Mouse (Mus musculus) neural tube, embryonic 14.5 days (tissue): Measurements from ENCODE around the gene 1700008O03Rik. TPM values are rescaled to one million over a fixed set of nuclear protein-coding genes. Genes with fewer than 3 reads are reported as not detected.
A peak's percentile ranks its signal among the peaks of the same experiment; 100 is the strongest.

Source experiments
- ATAC-seq: fragments of 200-750 bp; cut with Nextera tagmentation; 2 replicates; pipeline ENCODE4 v1.8.0; 2017; ENCODE audit warnings: low read depth, mild to moderate bottlenecking, moderate TSS enrichment, moderate library complexity
- H3K27ac ChIP-seq: fragments of 300-500 bp; sonication (generic); 2 replicates; pipeline ENCODE4 v1.5.1; 2014; ENCODE audit warnings: low read depth, mild to moderate bottlenecking, control low read depth, low read length, moderate library complexity, mixed read lengths
- H3K27me3 ChIP-seq: fragments of 300-500 bp; sonication (generic); 2 replicates; pipeline ENCODE4 v1.6.1; 2014; ENCODE audit warnings: low read length; ENCODE audit not compliant: control insufficient read depth, insufficient read depth
- H3K36me3 ChIP-seq: fragments of 300-500 bp; sonication (generic); 2 replicates; pipeline ENCODE4 v1.6.1; 2014; ENCODE audit warnings: low read length, mixed read lengths; ENCODE audit not compliant: control insufficient read depth, insufficient read depth
- H3K4me1 ChIP-seq: fragments of 300-500 bp; sonication (generic); 2 replicates; pipeline ENCODE4 v1.6.1; 2014; ENCODE audit warnings: low read length; ENCODE audit not compliant: control insufficient read depth, insufficient read depth
- H3K4me2 ChIP-seq: fragments of 300-500 bp; sonication (generic); 2 replicates; pipeline ENCODE4 v1.6.1; 2014; ENCODE audit warnings: mild to moderate bottlenecking, low read depth, low read length, control low read depth
- H3K4me3 ChIP-seq: fragments of 300-500 bp; sonication (generic); 2 replicates; pipeline ENCODE4 v1.5.1; 2014; ENCODE audit warnings: low read depth, low read length, control low read depth, mixed read lengths
- H3K9ac ChIP-seq: fragments of 300-500 bp; sonication (generic); replicated peaks from 2 replicates; pipeline ENCODE4 v1.6.1; 2014; ENCODE audit warnings: low read depth, mild to moderate bottlenecking, control low read depth, low read length, mixed read lengths
- H3K9me3 ChIP-seq: fragments of 300-500 bp; sonication (generic); 2 replicates; pipeline ENCODE4 v1.6.1; 2016; ENCODE audit warnings: low read length; ENCODE audit not compliant: control insufficient read depth
- WGBS: fragments of 180-500 bp; shearing (Covaris S2); extraction: QIAGEN DNeasy Blood & Tissue Kit; methylation state at CpG from one replicate; pipeline ENCODE4 v1.1.7; 2014; 5-methylcytosine and 5-hydroxymethylcytosine counted together
- polyA plus RNA-seq: library from polyadenylated mRNA; unstranded; fragments of >200 nt; fragmentation: Nextera tagmentation; extraction: Ambion mirVana; gene quantifications from 2 replicates; pipeline ENCODE4 v1.2.1, GENCODE M21; 2014

Gene 1700008O03Rik
- polyA plus RNA-seq, 1 experiment from 2014 or later: 2.6 TPM

- no peak overlapping the region for H3K27ac ChIP-seq
- H3K4me2 ChIP-seq: no peak overlapping the region
- H3K36me3 ChIP-seq: peaks cover 9% of the 10 kb centered on the region; the same call in 1 of the 2 replicates
- no peak overlapping the region for H3K4me3 ChIP-seq
- no peak for ATAC-seq
- H3K9ac ChIP-seq: no peak overlapping the region
- WGBS: 59% methylated on average over 6 of the region's 6 CpGs
- no peaks in the 10 kb centered on the region for H3K9me3 ChIP-seq
- peaks cover 28% of the 10 kb centered on the region for H3K27me3 ChIP-seq
- H3K4me1 ChIP-seq: peaks cover 10% of the 10 kb centered on the region
These were observed 30.2 kb downstream of the 1700008O03Rik start for GRCm38 (mm10) chr7:44355411-44355810.

GRCm38 (mm10) chr7:44353601-44354340, 31.8 kb downstream of the 1700008O03Rik start:
- Histone ChIP-seq H3K27me3 (peaks cover 28% of the 10 kb centered on the region), H3K36me3 (peaks cover 9% of the 10 kb centered on the region; the same call in 1 of the 2 replicates), H3K9ac (0 out of 2 replicates have a peak overlapping the region, but pooled peaks have one; percentile 18), H3K4me2 (no peak overlapping the region), H3K9me3 (no peaks in the 10 kb centered on the region), H3K4me3 (no peak overlapping the region), H3K27ac (no peak overlapping the region), H3K4me1 (peaks cover 5% of the 10 kb centered on the region; the same call in 1 of the 2 replicates)
- 3% methylated on average over 35 of the region's 35 CpGs for WGBS
- no peak for ATAC-seq

GRCm38 (mm10) chr7:44352750-44353600, 32.6 kb downstream of the 1700008O03Rik start:
- Histone ChIP-seq H3K4me3 (no peak overlapping the region), H3K27me3 (peaks cover 28% of the 10 kb centered on the region), H3K9me3 (no peaks in the 10 kb centered on the region), H3K4me2 (no peak overlapping the region), H3K4me1 (peaks cover 5% of the 10 kb centered on the region; the same call in 1 of the 2 replicates), H3K9ac (0 out of 2 replicates have a peak overlapping the region, but pooled peaks have one; percentile 28), H3K36me3 (peaks cover 9% of the 10 kb centered on the region; the same call in 1 of the 2 replicates), H3K27ac (no peak overlapping the region)
- ATAC-seq: no peak
- WGBS: 4% methylated on average over 67 of the region's 71 CpGs

GRCm38 (mm10) chr7:44351881-44352749, 33.5 kb downstream of the 1700008O03Rik start:
- H3K36me3 ChIP-seq: peaks cover 9% of the 10 kb centered on the region; the same call in 1 of the 2 replicates
- WGBS: 4% methylated on average over 60 of the region's 71 CpGs
- peaks cover 28% of the 10 kb centered on the region for H3K27me3 ChIP-seq
- no peak overlapping the region for H3K27ac ChIP-seq
- peak overlapping the region; percentile 5; the same call in 1 of the 2 replicates for H3K4me3 ChIP-seq
- H3K9ac ChIP-seq: 0 out of 2 replicates have a peak overlapping the region, but pooled peaks have one; percentile 28
- no peaks in the 10 kb centered on the region for H3K9me3 ChIP-seq
- ATAC-seq: peak; percentile 13; the same call in 1 of the 2 replicates
- H3K4me2 ChIP-seq: no peak overlapping the region
- H3K4me1 ChIP-seq: peaks cover 5% of the 10 kb centered on the region; the same call in 1 of the 2 replicates

- Histone ChIP-seq H3K27ac (no peak overlapping the region), H3K36me3 (peaks cover 9% of the 10 kb centered on the region; the same call in 1 of the 2 replicates), H3K27me3 (peaks cover 28% of the 10 kb centered on the region), H3K4me3 (no peak overlapping the region), H3K4me2 (peak overlapping the region; percentile 40), H3K4me1 (peaks cover 5% of the 10 kb centered on the region; the same call in 1 of the 2 replicates), H3K9ac (peak overlapping the region; percentile 37), H3K9me3 (no peaks in the 10 kb centered on the region)
- 3% methylated on average over 25 of the region's 25 CpGs for WGBS
- ATAC-seq: peak; percentile 47
These were observed 34.5 kb downstream of the 1700008O03Rik start for GRCm38 (mm10) chr7:44350957-44351711.

GRCm38 (mm10) chr7:44349043-44349442, 36.6 kb downstream of the 1700008O03Rik start:
- peaks cover 16% of the 10 kb centered on the region; the same call in 1 of the 2 replicates for H3K36me3 ChIP-seq
- H3K4me3 ChIP-seq: no peak overlapping the region
- H3K27me3 ChIP-seq: peaks cover 21% of the 10 kb centered on the region
- no peak overlapping the region for H3K4me2 ChIP-seq
- peaks cover 5% of the 10 kb centered on the region; the same call in 1 of the 2 replicates for H3K4me1 ChIP-seq
- WGBS: 20% methylated on average over 3 of the region's 3 CpGs
- H3K9me3 ChIP-seq: no peaks in the 10 kb centered on the region
- ATAC-seq: no peak
- no peak overlapping the region for H3K27ac ChIP-seq
- no peak overlapping the region for H3K9ac ChIP-seq

GRCm38 (mm10) chr7:44344622-44345021, 41.0 kb downstream of the 1700008O03Rik start:
- H3K4me3 ChIP-seq: no peak overlapping the region
- H3K36me3 ChIP-seq: peaks cover 18% of the 10 kb centered on the region
- whole genome bisulfite sequencing: 78% methylated on average over 12 of the region's 12 CpGs
- H3K9ac ChIP-seq: no peak overlapping the region
- H3K4me2 ChIP-seq: no peak overlapping the region
- no peaks in the 10 kb centered on the region; the same call in 1 of the 2 replicates for H3K27me3 ChIP-seq
- no peaks in the 10 kb centered on the region for H3K9me3 ChIP-seq
- no peaks in the 10 kb centered on the region for H3K4me1 ChIP-seq
- no peak for ATAC-seq
- no peak overlapping the region for H3K27ac ChIP-seq
